ENCODE assay signal across 17 mouse cellular contexts in the genomic region with DNA sequence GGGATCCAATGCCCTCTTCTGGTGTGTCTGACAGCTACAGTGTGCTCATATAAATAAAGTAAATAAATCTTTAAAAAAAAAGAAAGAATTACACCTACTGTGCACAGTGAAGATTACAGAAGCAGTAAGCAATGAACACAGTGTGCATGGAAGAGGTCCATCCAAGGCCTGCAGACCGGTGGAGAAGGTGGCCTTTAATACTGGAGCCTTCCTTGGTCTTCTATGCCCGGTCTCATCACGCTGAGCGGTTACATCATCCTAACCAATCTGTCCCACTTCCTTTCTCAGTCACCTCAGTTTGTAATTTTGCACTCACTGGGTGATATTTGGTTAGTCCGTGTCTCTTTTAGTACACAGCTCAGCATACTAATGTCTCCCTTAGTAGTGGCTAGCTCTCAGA.
"Had no signal": no experiment of that assay in that cellular context is flagged by ENCODE, and none has a peak within 500 bp of the region (broad histone marks: within the 10 kb centered on the region; RNA-seq: fewer than 3 reads in every experiment).

No protein-coding gene starts in this region.

- H3K9me3 ChIP-seq: limb, embryonic 10.5 days; liver, embryonic 15.5 days; midbrain, embryonic 10.5 days; neural tube, embryonic 15.5 days had no signal

- H3K36me3 ChIP-seq: limb, embryonic 10.5 days; liver, embryonic 15.5 days; midbrain, embryonic 10.5 days; neural tube, embryonic 15.5 days had no signal

- H3K4me3 ChIP-seq: left cerebral cortex, adult 2 months; limb, embryonic 10.5 days; liver, embryonic 15.5 days; midbrain, embryonic 10.5 days; myocyte; neural tube, embryonic 15.5 days had no signal

- ATAC-seq: lung, postnatal 0 days had no signal

- H3K27me3 ChIP-seq: liver, embryonic 15.5 days; neural tube, embryonic 15.5 days had no signal

- H3K27ac ChIP-seq: left cerebral cortex, adult 2 months; liver, embryonic 15.5 days; midbrain, embryonic 10.5 days; neural tube, embryonic 15.5 days; stomach, postnatal 0 days had no signal

- DNase-seq: kidney, postnatal 10 days; kidney, postnatal 4 days; lung, adult 2 months; lung, postnatal 4 days; midbrain, embryonic 14.5 days; right cerebral cortex, adult 18-20 months; right cerebral cortex, postnatal 25 days; thymus, adult 18-20 months; thymus, postnatal 14 days had no signal
